Comparison of ENCODE assay signal across 23 mouse cellular contexts in genomic region chr4:41253756-41254155, GRCm38 (mm10). TPM values are rescaled to one million over a fixed set of nuclear protein-coding genes. Genes with fewer than 3 reads are reported as not detected.
DNase-seq lines count a peak whose midpoint lies in the region; ATAC-seq and TF ChIP-seq lines count a peak whose summit lies in the region.
"Had no signal": no experiment of that assay in that cellular context is flagged by ENCODE, and none has a peak within 500 bp of the region (broad histone marks: within the 10 kb centered on the region; RNA-seq: fewer than 3 reads in every experiment).

No protein-coding gene starts in this region.

- ATAC-seq in heart, embryonic 13.5 days (ENCODE audit: extremely low read depth, insufficient number of reproducible peaks, low FRiP score, low TSS enrichment): no peak
- no peak for ATAC-seq in heart, postnatal 0 days (ENCODE audit: insufficient read depth, low read depth)
- no peak for ATAC-seq in kidney, embryonic 15.5 days (replicated peaks; ENCODE audit: low FRiP score)
- ATAC-seq: forebrain, embryonic 13.5 days; forebrain, embryonic 16.5 days; hindbrain, postnatal 0 days; inflammation-experienced regulatory T-cells, adult 6 months; intestine, embryonic 16.5 days; Patski had no signal

- no peak overlapping the region for H3K9ac ChIP-seq in heart, embryonic 13.5 days
- no peak overlapping the region for H3K9ac ChIP-seq in heart, postnatal 0 days (replicated peaks; ENCODE audit: low read depth, low read length)
- no peak overlapping the region for H3K9ac ChIP-seq in kidney, embryonic 15.5 days
- H3K9ac ChIP-seq: forebrain, embryonic 13.5 days; hindbrain, embryonic 14.5 days had no signal

- no peaks in the 10 kb centered on the region for H3K9me3 ChIP-seq in heart, embryonic 13.5 days
- no peaks in the 10 kb centered on the region for H3K9me3 ChIP-seq in heart, postnatal 0 days (replicated peaks; ENCODE audit: control insufficient read depth, low read length)
- H3K9me3 ChIP-seq in kidney, embryonic 15.5 days (replicated peaks): no peaks in the 10 kb centered on the region
- H3K9me3 ChIP-seq: forebrain, embryonic 10.5 days; forebrain, embryonic 13.5 days had no signal

- no peak for TF ChIP-seq EP300 in heart, postnatal 0 days (IDR thresholded peaks at IDR 0.05; ENCODE audit: low read depth)

- 87% methylated on average over 2 of the region's 2 CpGs for WGBS in heart, embryonic 13.5 days
- WGBS in heart, postnatal 0 days: 89% methylated on average over 2 of the region's 2 CpGs
- 82% methylated on average over 2 of the region's 2 CpGs for WGBS in kidney, embryonic 15.5 days

- DNase-seq in heart, postnatal 36 days: no peak
- DNase-seq in heart, postnatal 0 days (ENCODE audit: low spot score): no peak
- DNase-seq in heart, adult 9 months (ENCODE audit: low spot score in 2 of 2): no peak
- no peak for DNase-seq in kidney, postnatal 25 days
- no peak for DNase-seq in B cell, adult 2 months
- DNase-seq: adrenal gland, postnatal 10 days; adrenal gland, postnatal 36 days; cerebellum, adult 18-20 months; cerebellum, adult 9-10 months; cerebellum, postnatal 14 days; gastrocnemius, postnatal 25 days; heart, adult 2 months; heart, postnatal 4 days had no signal

- no peaks in the 10 kb centered on the region for H3K27me3 ChIP-seq in heart, embryonic 13.5 days (replicated peaks)
- no peaks in the 10 kb centered on the region for H3K27me3 ChIP-seq in heart, postnatal 0 days (ENCODE audit: control insufficient read depth, insufficient read depth, low read length)
- H3K27me3 ChIP-seq in kidney, embryonic 15.5 days: no peaks in the 10 kb centered on the region
- H3K27me3 ChIP-seq: forebrain, embryonic 13.5 days; Patski had no signal

- no peak for TF ChIP-seq CTCF in heart, postnatal 0 days (IDR thresholded peaks at IDR 0.05; ENCODE audit: low read depth)

- H3K36me3 ChIP-seq in heart, embryonic 13.5 days: peaks cover 34% of the 10 kb centered on the region
- H3K36me3 ChIP-seq in heart, postnatal 0 days (replicated peaks; ENCODE audit: control insufficient read depth, insufficient read depth, low read length): peaks cover 22% of the 10 kb centered on the region
- peaks cover 36% of the 10 kb centered on the region for H3K36me3 ChIP-seq in kidney, embryonic 15.5 days

- intact Hi-C loops in heart, postnatal 36 days (cut with DNase I): no loop called here

- peaks cover 50% of the 10 kb centered on the region for H3K4me1 ChIP-seq in heart, embryonic 13.5 days
- peaks cover 31% of the 10 kb centered on the region for H3K4me1 ChIP-seq in heart, postnatal 0 days (ENCODE audit: control insufficient read depth, insufficient read depth)
- H3K4me1 ChIP-seq in kidney, embryonic 15.5 days: peaks cover 5% of the 10 kb centered on the region; the same call in 1 of the 2 replicates
- H3K4me1 ChIP-seq: forebrain, embryonic 10.5 days; forebrain, embryonic 13.5 days had no signal

- H3K4me3 ChIP-seq in heart, embryonic 13.5 days: no peak overlapping the region
- H3K4me3 ChIP-seq in heart, postnatal 0 days (ENCODE audit: low read depth, low read length): no peak overlapping the region
- H3K4me3 ChIP-seq in kidney, embryonic 15.5 days (replicated peaks): no peak overlapping the region
- H3K4me3 ChIP-seq: forebrain, embryonic 10.5 days; forebrain, embryonic 13.5 days; heart, adult 2 months had no signal

- H3K27ac ChIP-seq in heart, embryonic 13.5 days (replicated peaks): peak overlapping the region; percentile 36; the same call in 1 of the 2 replicates
- peak overlapping the region; percentile 2; the same call in 1 of the 2 replicates for H3K27ac ChIP-seq in heart, postnatal 0 days (ENCODE audit: low read depth)
- H3K27ac ChIP-seq in kidney, embryonic 15.5 days: peak overlapping the region; percentile 1; the same call in 1 of the 2 replicates
- H3K27ac ChIP-seq: forebrain, embryonic 10.5 days; forebrain, embryonic 13.5 days; heart, adult 2 months; hindbrain, embryonic 14.5 days; hindbrain, postnatal 0 days had no signal

- no peak overlapping the region for H3K4me2 ChIP-seq in heart, embryonic 13.5 days
- no peak overlapping the region for H3K4me2 ChIP-seq in heart, postnatal 0 days (ENCODE audit: low read depth, low read length)
- H3K4me2 ChIP-seq in kidney, embryonic 15.5 days: no peak overlapping the region
- H3K4me2 ChIP-seq: forebrain, embryonic 13.5 days; hindbrain, embryonic 14.5 days had no signal

RNA-seq across cellular contexts. Expression of gene Ubap2, which starts 21.2 kb away (rescaled TPM):
- polyA plus RNA-seq in heart, embryonic 13.5 days (2015; fragmentation: Nextera tagmentation; extraction: Ambion mirVana): 51.5 and 53.2 TPM in 2 replicates
- 10 to 100 TPM; 59.4 to 61.1 TPM for total RNA-seq in heart, postnatal 36 days (2021)
- 18.2 and 19.5 TPM in 2 replicates for total RNA-seq in heart, postnatal 0 days (2014; rRNA removed; ENCODE audit: low replicate concordance)
- 26.4 and 27.1 TPM in 2 replicates for polyA plus RNA-seq in heart, postnatal 0 days (2015; fragmentation: Nextera tagmentation; extraction: Ambion mirVana)
- polyA plus RNA-seq in kidney, embryonic 15.5 days (2015; fragmentation: Nextera tagmentation; extraction: Ambion mirVana): 66.8 and 68.5 TPM in 2 replicates
